10 mouse cellular contexts compared by ENCODE assay signal in genomic region chr8:91118131-91118530, GRCm38 (mm10). TPM values are rescaled to one million over a fixed set of nuclear protein-coding genes. Genes with fewer than 3 reads are reported as not detected.
A peak's percentile ranks its signal among the peaks of the same experiment; 100 is the strongest.
DNase-seq lines count a peak whose midpoint lies in the region; TF ChIP-seq lines count a peak whose summit lies in the region.
"Had no signal": no experiment of that assay in that cellular context is flagged by ENCODE, and none has a peak within 500 bp of the region (broad histone marks: within the 10 kb centered on the region; RNA-seq: fewer than 3 reads in every experiment).

No protein-coding gene starts in this region.

- TF ChIP-seq CTCF in layer of hippocampus, adult 2 months (conservative IDR thresholded peaks at IDR 0.05): peak; percentile 77

- DNase-seq in layer of hippocampus, adult 2 months (ENCODE audit: low spot score in 2 of 2): no peak
- no peak for DNase-seq in layer of hippocampus, adult 9-10 months (ENCODE audit: low spot score)
- DNase-seq in B cell, adult 2 months: peak; percentile 19 to 25
- peak; percentile 58 for DNase-seq in ES-CJ7 (ENCODE audit: low read depth, low spot score)
- DNase-seq in forelimb bud, embryonic 11.5 days (ENCODE audit: low read depth, low spot score): peak; percentile 10
- DNase-seq in right cerebral cortex, postnatal 14 days: no peak
- DNase-seq in adrenal gland, postnatal 4 days (ENCODE audit: low spot score in 2 of 2): no peak
- no peak for DNase-seq in heart, postnatal 25 days (ENCODE audit: low spot score)

- intact Hi-C loops in heart, postnatal 25 days (cut with DNase I): loop anchor here (2.0 kb wide), 1 partner anchor 29 kb away; no protein-coding TSS in a partner anchor

- H3K4me3 ChIP-seq in layer of hippocampus, adult 2 months: no peak overlapping the region
- H3K4me3 ChIP-seq: liver, embryonic 15.5 days; neural tube, embryonic 13.5 days had no signal

- no peak overlapping the region for H3K27ac ChIP-seq in layer of hippocampus, adult 2 months
- H3K27ac ChIP-seq: liver, embryonic 15.5 days; neural tube, embryonic 13.5 days had no signal

RNA-seq across cellular contexts. Expression of gene Rbl2, which starts 48.3 kb away (rescaled TPM):
- total RNA-seq in layer of hippocampus, adult 2 months (2021): 10 to 100 TPM; 38.5 to 42.3 TPM
- 10 to 100 TPM; 36.9 to 37.6 TPM for total RNA-seq in adrenal gland, postnatal 4 days (2021)
- total RNA-seq in heart, postnatal 25 days (2021): 10 to 100 TPM; 27.2 to 31.4 TPM

Comparison
In these comparisons a context has a peak if more than half of its experiments do, and no peak if none do; other contexts are left out.
1. DNase-seq: peak in B cell, adult 2 months (2 of 2), ES-CJ7 (single experiment) and forelimb bud, embryonic 11.5 days (single experiment); none in layer of hippocampus, adult 2 months (0 of 2), layer of hippocampus, adult 9-10 months (single experiment), right cerebral cortex, postnatal 14 days (single experiment), adrenal gland, postnatal 4 days (0 of 2) and heart, postnatal 25 days (single experiment).